Mouse (Mus musculus): ENCODE results near the gene D630003M21Rik. TPM values are rescaled to one million over a fixed set of nuclear protein-coding genes. Genes with fewer than 3 reads are reported as not detected.

Gene D630003M21Rik
- total RNA-seq (2023): not detected

GRCm38 (mm10) chr2:158228670-158229502, at the start of gene D630003M21Rik:
Gene D630003M21Rik, minus strand, starts transcription at chr2:158229222.

DNA sequence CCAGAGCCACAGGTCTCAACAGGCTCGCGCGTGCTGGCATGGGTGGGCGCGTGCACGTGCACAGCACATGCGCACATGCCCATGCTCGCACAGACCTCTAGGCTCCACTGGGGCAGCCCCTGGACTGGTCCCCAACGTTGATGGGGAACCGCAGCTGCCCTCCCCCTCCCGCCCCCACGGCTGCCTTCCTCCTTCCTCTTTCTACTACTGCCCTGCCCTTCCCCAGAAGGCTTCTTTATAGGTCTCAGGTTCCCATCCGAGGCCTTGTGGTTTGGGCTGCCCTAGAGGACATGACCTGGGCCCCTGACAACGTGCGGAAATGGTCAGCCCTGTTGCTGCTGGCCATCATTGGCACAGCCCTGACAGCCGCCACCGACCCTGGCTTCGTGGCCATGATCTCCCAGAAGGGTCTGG, 29.0 kb upstream of the D630003M21Rik start, which contains the start of gene Bpi:
TSS of gene Bpi (plus strand) at position 90 of the 414 bp plus-strand sequence.

DNA sequence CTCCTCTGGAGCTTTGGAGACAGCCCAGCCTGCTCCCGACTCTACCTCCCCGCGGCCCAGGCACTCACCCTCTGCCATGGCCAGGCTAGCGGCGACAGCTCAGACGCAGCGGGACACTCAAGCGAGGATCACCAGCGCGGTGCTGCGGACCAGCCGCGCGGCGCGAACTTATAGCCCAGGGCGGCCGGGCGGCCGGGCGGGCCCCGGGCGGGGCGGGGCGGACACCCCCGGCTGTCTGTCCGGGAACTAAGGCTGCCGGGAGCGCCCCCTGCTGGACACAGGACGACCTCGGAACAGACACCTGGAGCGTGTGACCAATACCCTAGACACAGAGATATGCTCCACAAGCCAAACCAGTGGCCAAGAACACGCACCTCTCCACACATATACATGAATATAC, 82.8 kb downstream of the D630003M21Rik start, which contains the start of gene Tgm2:
TSS of gene Tgm2 (minus strand) at position 214 of the 400 bp plus-strand sequence.

Other genes with a start within 250 kb of the D630003M21Rik start
- 10 to 100 TPM; 25.0 to 26.5 TPM for gene Tti1, start 200.8 kb downstream of the D630003M21Rik start, total RNA-seq (2023)
- gene Rprd1b, start 200.7 kb downstream of the D630003M21Rik start, total RNA-seq (2023): 10 to 100 TPM; 23.7 to 26.6 TPM
- gene Tgm2, start 82.8 kb downstream of the D630003M21Rik start, total RNA-seq (2023): 10 to 100 TPM; 15.3 to 19.2 TPM
- gene Bpi, start 28.9 kb upstream of the D630003M21Rik start, total RNA-seq (2023): not detected
- 10 to 100 TPM; 47.6 to 63.5 TPM for gene Lbp, start 77.3 kb upstream of the D630003M21Rik start, total RNA-seq (2023)
- under 1 TPM in 1 of 2 experiments, not detected in 1; 0.07 TPM for gene Snhg11, start 146.4 kb upstream of the D630003M21Rik start, total RNA-seq (2023)
- gene Ralgapb, start 180.6 kb upstream of the D630003M21Rik start, total RNA-seq (2023): 10 to 100 TPM; 45.2 to 50.3 TPM

Measured in neutrophil, adult 59 days (primary cell).